Mouse (Mus musculus) urinary bladder, postnatal 14 days (tissue): Measurements from ENCODE around the gene Gm10153.
"Not testable (repeated sequence)": the region's sequence is repeated elsewhere in the genome, so short reads cannot be mapped to it uniquely, and the experiment has no call there.

Source experiments
- DNase-seq: peaks from one replicate; pipeline ENCODE4 v3.0.0; 2021; ENCODE audit warnings: low spot score

The Gm10153 gene

GRCm38 (mm10) chr7:142190289-142190688 is at the start of gene Gm10153:
TSS of gene Gm10153 (minus strand) at chr7:142190389.
- no peak for DNase-seq

- DNase-seq: no peak
Observed at GRCm38 (mm10) chr7:142231540-142231939, 41.4 kb upstream of the Gm10153 start.

- not testable (repeated sequence) for DNase-seq
Observed at GRCm38 (mm10) chr7:142229871-142230270, 39.7 kb upstream of the Gm10153 start, which contains the start of gene Krtap5-5. TSS of gene Krtap5-5 (minus strand) at chr7:142229971.

GRCm38 (mm10) chr7:142224518-142224917 is 34.3 kb upstream of the Gm10153 start:
- no peak for DNase-seq

GRCm38 (mm10) chr7:142212136-142212535 is 21.9 kb upstream of the Gm10153 start:
- not testable (repeated sequence) for DNase-seq

GRCm38 (mm10) chr7:142211559-142211958 is 21.4 kb upstream of the Gm10153 start, which contains the start of gene Gm7579:
TSS of gene Gm7579 (plus strand) at chr7:142211859.
- no peak for DNase-seq

- not testable (repeated sequence) for DNase-seq
Observed at GRCm38 (mm10) chr7:142206891-142207290, 16.7 kb upstream of the Gm10153 start.

- no peak for DNase-seq
Observed at GRCm38 (mm10) chr7:142205488-142205887, 15.3 kb upstream of the Gm10153 start.

GRCm38 (mm10) chr7:142201064-142201463 is 10.9 kb upstream of the Gm10153 start, which contains the start of gene Krtap5-3:
TSS of gene Krtap5-3 (plus strand) at chr7:142201364.
- no peak for DNase-seq

- no peak for DNase-seq
Observed at GRCm38 (mm10) chr7:142198748-142199147, 8.6 kb upstream of the Gm10153 start.

- DNase-seq: no peak
Observed at GRCm38 (mm10) chr7:142188156-142188555, 2.0 kb downstream of the Gm10153 start.

- no peak for DNase-seq
Observed at GRCm38 (mm10) chr7:142181021-142181420, 9.2 kb downstream of the Gm10153 start.

- no peak for DNase-seq
Observed at GRCm38 (mm10) chr7:142178685-142179084, 11.5 kb downstream of the Gm10153 start.

GRCm38 (mm10) chr7:142175905-142176304 is 14.3 kb downstream of the Gm10153 start, which contains the start of gene Krtap5-2:
TSS of gene Krtap5-2 (minus strand) at chr7:142176005.
- not testable (repeated sequence) for DNase-seq

- no peak for DNase-seq
Observed at GRCm38 (mm10) chr7:142169836-142170235, 20.4 kb downstream of the Gm10153 start.

- DNase-seq: not testable (repeated sequence)
Observed at GRCm38 (mm10) chr7:142165639-142166038, 24.6 kb downstream of the Gm10153 start, which contains the start of gene Gm4553. TSS of gene Gm4553 (minus strand) at chr7:142165739.

- DNase-seq: no peak
Observed at GRCm38 (mm10) chr7:142159366-142159765, 30.8 kb downstream of the Gm10153 start.

GRCm38 (mm10) chr7:142157013-142157412 is 33.2 kb downstream of the Gm10153 start, which contains the start of gene Gm29735:
TSS of gene Gm29735 (minus strand) at chr7:142157113.
- DNase-seq: not testable (repeated sequence)

GRCm38 (mm10) chr7:142155308-142155707 is 34.9 kb downstream of the Gm10153 start:
- no peak for DNase-seq

- DNase-seq: no peak
Observed at GRCm38 (mm10) chr7:142152191-142152590, 38.0 kb downstream of the Gm10153 start.

GRCm38 (mm10) chr7:142148633-142149032 is 41.6 kb downstream of the Gm10153 start:
- DNase-seq: no peak

GRCm38 (mm10) chr7:142146033-142146432 is 44.2 kb downstream of the Gm10153 start:
- peak; percentile 55 for DNase-seq

GRCm38 (mm10) chr7:142145413-142145940 is 44.7 kb downstream of the Gm10153 start:
- no peak for DNase-seq

- no peak for DNase-seq
Observed at GRCm38 (mm10) chr7:142144507-142144906, 45.7 kb downstream of the Gm10153 start, which contains the start of gene Gm45337. TSS of gene Gm45337 (minus strand) at chr7:142144607.
